25 mouse cellular contexts compared by ENCODE assay signal in genomic region chr9:13974870-13975269, GRCm38 (mm10).
DNase-seq lines count a peak whose midpoint lies in the region; ATAC-seq lines count a peak whose summit lies in the region.
"Had no signal": no experiment of that assay in that cellular context is flagged by ENCODE, and none has a peak within 500 bp of the region (broad histone marks: within the 10 kb centered on the region; RNA-seq: fewer than 3 reads in every experiment).

No protein-coding gene starts in this region.

- no peaks in the 10 kb centered on the region for H3K9me3 ChIP-seq in kidney, embryonic 14.5 days (ENCODE audit: control insufficient read depth, low read length)
- H3K9me3 ChIP-seq: forebrain, embryonic 10.5 days; limb, embryonic 15.5 days; liver, embryonic 15.5 days; lung, embryonic 15.5 days; neural tube, embryonic 13.5 days had no signal

- H3K36me3 ChIP-seq in kidney, embryonic 14.5 days (ENCODE audit: control insufficient read depth, insufficient read depth, low read length) = no peaks in the 10 kb centered on the region
- H3K36me3 ChIP-seq: forebrain, embryonic 10.5 days; limb, embryonic 15.5 days; liver, embryonic 15.5 days; lung, embryonic 15.5 days; neural tube, embryonic 13.5 days had no signal

- ATAC-seq in kidney, embryonic 14.5 days (ENCODE audit: low FRiP score, low TSS enrichment) = no peak
- ATAC-seq: forebrain, postnatal 0 days; hindbrain, postnatal 0 days; intestine, embryonic 16.5 days; midbrain, embryonic 16.5 days had no signal

- WGBS in kidney, embryonic 14.5 days = 23% methylated on average over 1 of the region's 1 CpGs

- H3K9ac ChIP-seq in kidney, embryonic 14.5 days (ENCODE audit: low read depth, low read length) = no peak overlapping the region
- H3K9ac ChIP-seq: forebrain, postnatal 0 days; limb, embryonic 15.5 days; liver, embryonic 15.5 days; lung, embryonic 15.5 days; neural tube, embryonic 13.5 days had no signal

- peak; percentile 25 to 53 for DNase-seq in adrenal gland, adult (ENCODE audit: inconsistent age in 2 of 2, low spot score in 1 of 2)
- DNase-seq in adrenal gland, adult 18-20 months (ENCODE audit: low spot score in 2 of 2) = no peak
- DNase-seq in kidney, adult 18-20 months = peak; percentile 18
- peak; percentile 14 for DNase-seq in adrenal gland, postnatal 14 days
- DNase-seq in kidney, postnatal 25 days = peak; percentile 49 to 66
- no peak for DNase-seq in left cerebral cortex, postnatal 4 days
- DNase-seq in left cerebral cortex, adult 18-20 months (ENCODE audit: low spot score in 2 of 2) = no peak
- DNase-seq: cerebellum, adult 18-20 months; cerebellum, postnatal 14 days; forebrain, postnatal 0 days; gastrocnemius, postnatal 36 days; lung, postnatal 4 days; right cerebral cortex, postnatal 25 days; spleen, adult 18-20 months had no signal

- intact Hi-C loops in left cerebral cortex, postnatal 4 days (cut with DNase I) = no loop called here

- no peaks in the 10 kb centered on the region for H3K4me1 ChIP-seq in kidney, embryonic 14.5 days (ENCODE audit: control insufficient read depth, insufficient read depth, low read length)
- H3K4me1 ChIP-seq: forebrain, embryonic 10.5 days; limb, embryonic 15.5 days; liver, embryonic 15.5 days; lung, embryonic 15.5 days had no signal

- no peaks in the 10 kb centered on the region for H3K27me3 ChIP-seq in kidney, embryonic 14.5 days (ENCODE audit: control insufficient read depth, insufficient read depth, low read length)
- H3K27me3 ChIP-seq: limb, embryonic 15.5 days; liver, embryonic 15.5 days; lung, embryonic 15.5 days; neural tube, embryonic 13.5 days had no signal

- no peak overlapping the region for H3K4me3 ChIP-seq in kidney, embryonic 14.5 days (ENCODE audit: low read length)
- H3K4me3 ChIP-seq: forebrain, embryonic 10.5 days; layer of hippocampus, adult 2 months; limb, embryonic 15.5 days; liver, embryonic 15.5 days; lung, embryonic 15.5 days; myocyte; neural tube, embryonic 13.5 days had no signal

- H3K27ac ChIP-seq in kidney, embryonic 14.5 days (ENCODE audit: low read depth, low read length) = no peak overlapping the region
- H3K27ac ChIP-seq: forebrain, embryonic 10.5 days; hindbrain, postnatal 0 days; layer of hippocampus, adult 2 months; limb, embryonic 15.5 days; liver, embryonic 15.5 days; lung, embryonic 15.5 days; neural tube, embryonic 13.5 days had no signal

- H3K4me2 ChIP-seq in kidney, embryonic 14.5 days (replicated peaks; ENCODE audit: low read depth, low read length) = no peak overlapping the region
- H3K4me2 ChIP-seq: limb, embryonic 15.5 days; liver, embryonic 15.5 days; lung, embryonic 15.5 days; neural tube, embryonic 13.5 days had no signal

Comparison
In these comparisons a context has a peak if more than half of its experiments do, and no peak if none do; other contexts are left out.
1. DNase-seq: peak in adrenal gland, adult (2 of 2), kidney, adult 18-20 months (single experiment), adrenal gland, postnatal 14 days (single experiment) and kidney, postnatal 25 days (2 of 2); none in adrenal gland, adult 18-20 months (0 of 2), left cerebral cortex, postnatal 4 days (single experiment) and left cerebral cortex, adult 18-20 months (0 of 2).